Mouse (Mus musculus) heart, adult 2 months (tissue): Measurements from ENCODE around the gene Chn1. TPM values are rescaled to one million over a fixed set of nuclear protein-coding genes. Genes with fewer than 3 reads are reported as not detected.

Experiments
- DNase-seq, 2 experiments: peaks; one replicate each; pipeline ENCODE4 v3.0.0; 2021
- H3K27ac ChIP-seq: fragments of 200-600 bp; 2 replicates; pipeline ENCODE4 v1.8.1; 2022
- H3K27me3 ChIP-seq: fragments of 200-500 bp; 2 replicates; pipeline ENCODE4 v1.6.1; 2012; ENCODE audit warnings: mild to moderate bottlenecking, low read length, inconsistent platforms, mixed read lengths; ENCODE audit not compliant: control insufficient read depth, insufficient read depth
- H3K36me3 ChIP-seq: fragments of 200-500 bp; 2 replicates; pipeline ENCODE4 v1.6.1; 2012; ENCODE audit warnings: low read length, inconsistent platforms; ENCODE audit not compliant: control insufficient read depth, insufficient read depth
- H3K4me1 ChIP-seq: fragments of 200-500 bp; 2 replicates; pipeline ENCODE4 v1.6.1; 2011; ENCODE audit warnings: low read length; ENCODE audit not compliant: control insufficient read depth, insufficient read depth
- H3K4me3 ChIP-seq: fragments of 200-600 bp; 2 replicates; pipeline ENCODE4 v1.8.1; 2022
- H3K79me2 ChIP-seq: fragments of 200-500 bp; replicated peaks from 2 replicates; pipeline ENCODE4 v1.6.1; 2012; ENCODE audit warnings: mild to moderate bottlenecking, inconsistent platforms, low read length, moderate library complexity, mixed read lengths; ENCODE audit not compliant: control insufficient read depth, insufficient read depth
- H3K9ac ChIP-seq: fragments of 200-500 bp; 2 replicates; pipeline ENCODE4 v1.6.1; 2012; ENCODE audit warnings: low read depth, mild to moderate bottlenecking, control low read depth, inconsistent platforms, low read length, mixed read lengths
- CTCF ChIP-seq: fragments of 200-600 bp; IDR thresholded peaks from 2 replicates; pipeline ENCODE4 v1.8.1; 2022; ENCODE audit warnings: antibody characterized with exemption, mild to moderate bottlenecking, moderate library complexity
- EP300 ChIP-seq: fragments of 200-500 bp; IDR thresholded peaks from 2 replicates; pipeline ENCODE4 v1.6.1; 2011; ENCODE audit warnings: low read depth, low read length, control low read depth; ENCODE audit not compliant: insufficient read depth
- POLR2A ChIP-seq: fragments of 200-500 bp; IDR thresholded peaks from 2 replicates; pipeline ENCODE4 v1.6.1; 2011; ENCODE audit warnings: mild to moderate bottlenecking, low read depth, low read length, control low read depth; ENCODE audit not compliant: insufficient read depth
- WGBS: fragments of 180-500 bp; shearing (Covaris S2); methylation state at CpG from one replicate; pipeline ENCODE4 v1.1.7; 2018; 5-methylcytosine and 5-hydroxymethylcytosine counted together
- intact Hi-C: fragments of 180-260 bp; cut with DNase I; formaldehyde crosslinking; loops from one replicate; pipeline ENCODE4 v1.15.1; 2025
- polyA plus RNA-seq: library from polyadenylated mRNA; depleted of rRNA; stranded (reverse); fragments of >200 nt; gene quantifications from 2 replicates; pipeline ENCODE4 v1.2.3, GENCODE M21; 2012
- total RNA-seq, 2 experiments: library from RNA; stranded (reverse); gene quantifications; 2 replicates each; pipeline ENCODE4 v1.2.3; 2021

Chn1 gene
- total and polyA plus RNA-seq, 3 experiments: 33.9 to 35.2 (median 35.2) TPM

GRCm38 (mm10) chr2:73614303-73614702, 160.8 kb downstream of the Chn1 start:
- no peak for DNase-seq
- Histone ChIP-seq H3K27me3 (no peaks in the 10 kb centered on the region), H3K27ac (no peak overlapping the region), H3K36me3 (no peaks in the 10 kb centered on the region), H3K9ac (no peak overlapping the region), H3K4me1 (no peaks in the 10 kb centered on the region), H3K79me2 (no peaks in the 10 kb centered on the region), H3K4me3 (no peak overlapping the region)
- TF ChIP-seq POLR2A: no peak
- no peak for TF ChIP-seq EP300
- TF ChIP-seq CTCF: no peak
- WGBS: 97% methylated on average over 8 of the region's 8 CpGs
- intact Hi-C loops: no loop called here

DNA sequence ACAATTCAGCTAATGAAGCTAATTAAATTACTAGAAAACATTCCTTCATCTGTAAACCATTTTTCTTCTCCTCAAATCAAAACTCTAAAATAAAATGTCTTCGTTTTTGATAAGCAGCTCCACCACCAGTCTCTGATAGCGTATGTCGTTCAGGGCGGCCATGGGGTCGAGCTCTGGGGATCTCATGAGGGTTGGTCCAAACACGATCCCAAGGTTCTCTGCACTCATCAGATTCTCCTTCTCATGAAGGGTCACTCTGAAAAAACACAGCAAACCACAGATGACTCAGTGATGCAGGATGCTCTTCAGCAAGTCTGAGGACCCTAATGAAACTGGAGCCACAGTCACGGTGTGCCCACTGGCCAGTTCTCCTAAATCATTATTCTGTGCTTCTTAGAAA, 162.2 kb downstream of the Chn1 start:
- WGBS: 91% methylated on average over 7 of the region's 7 CpGs
- Histone ChIP-seq H3K79me2 (no peaks in the 10 kb centered on the region), H3K4me1 (no peaks in the 10 kb centered on the region), H3K9ac (no peak overlapping the region), H3K4me3 (no peak overlapping the region), H3K27me3 (no peaks in the 10 kb centered on the region), H3K27ac (no peak overlapping the region), H3K36me3 (no peaks in the 10 kb centered on the region)
- intact Hi-C loops: no loop called here
- TF ChIP-seq POLR2A (no peak), EP300 (no peak), CTCF (no peak)
- no peak for DNase-seq

DNA sequence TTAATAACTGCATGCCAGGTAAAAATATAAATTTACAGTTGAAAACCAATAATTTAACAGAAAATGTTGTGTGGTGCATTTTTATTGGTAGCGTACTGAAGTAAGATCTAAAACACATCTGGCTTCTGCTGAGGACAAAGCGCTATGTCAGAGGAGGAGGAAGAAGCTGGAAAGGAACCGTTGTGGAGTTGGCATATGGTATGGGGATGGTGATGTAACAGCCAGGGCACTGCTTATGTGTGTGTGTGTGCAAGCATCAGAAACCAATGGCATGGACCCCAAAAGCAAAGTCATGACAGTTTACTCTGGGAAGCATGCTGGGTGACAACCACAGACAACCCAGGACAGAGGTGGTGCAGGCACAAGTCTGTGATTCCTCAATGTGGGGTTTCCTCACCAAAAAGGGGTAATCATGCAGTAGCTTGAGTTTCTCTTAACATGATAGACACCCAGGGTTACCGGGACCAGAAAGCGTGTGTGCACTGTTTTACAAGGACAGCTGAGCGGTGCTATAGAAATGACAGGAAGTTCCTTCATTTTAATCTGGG, 162.7 kb downstream of the Chn1 start:
- H3K27me3 ChIP-seq: no peaks in the 10 kb centered on the region
- TF ChIP-seq EP300 (no peak), POLR2A (no peak), CTCF (no peak)
- H3K4me3 ChIP-seq: no peak overlapping the region
- WGBS: 87% methylated on average over 6 of the region's 6 CpGs
- no peak for DNase-seq
- no peaks in the 10 kb centered on the region for H3K4me1 ChIP-seq
- H3K79me2 ChIP-seq: no peaks in the 10 kb centered on the region
- H3K36me3 ChIP-seq: no peaks in the 10 kb centered on the region
- intact Hi-C loops: no loop called here
- H3K9ac ChIP-seq: no peak overlapping the region
- no peak overlapping the region for H3K27ac ChIP-seq

- no peak overlapping the region for H3K4me3 ChIP-seq
- WGBS: 80% methylated on average over 6 of the region's 6 CpGs
- no peaks in the 10 kb centered on the region for H3K27me3 ChIP-seq
- no peak overlapping the region for H3K27ac ChIP-seq
- no peaks in the 10 kb centered on the region for H3K36me3 ChIP-seq
- DNase-seq: no peak
- H3K9ac ChIP-seq: no peak overlapping the region
- H3K79me2 ChIP-seq: no peaks in the 10 kb centered on the region
- TF ChIP-seq CTCF (no peak), EP300 (no peak), POLR2A (no peak)
- intact Hi-C loops: no loop called here
- H3K4me1 ChIP-seq: no peaks in the 10 kb centered on the region
These were observed 163.3 kb downstream of the Chn1 start for GRCm38 (mm10) chr2:73611798-73612197.

- Histone ChIP-seq H3K9ac (no peak overlapping the region), H3K27me3 (no peaks in the 10 kb centered on the region), H3K4me3 (no peak overlapping the region), H3K27ac (no peak overlapping the region), H3K4me1 (no peaks in the 10 kb centered on the region), H3K36me3 (no peaks in the 10 kb centered on the region), H3K79me2 (no peaks in the 10 kb centered on the region)
- 93% methylated on average over 3 of the region's 3 CpGs for WGBS
- no peak for DNase-seq
- intact Hi-C loops: no loop called here
- TF ChIP-seq POLR2A: no peak
- no peak for TF ChIP-seq EP300
- TF ChIP-seq CTCF: no peak
These were observed 165.4 kb downstream of the Chn1 start for GRCm38 (mm10) chr2:73609724-73610210.

- no peak for TF ChIP-seq POLR2A
- no peak for TF ChIP-seq EP300
- no peak for TF ChIP-seq CTCF
- Histone ChIP-seq H3K4me1 (no peaks in the 10 kb centered on the region), H3K36me3 (no peaks in the 10 kb centered on the region), H3K9ac (no peak overlapping the region), H3K27me3 (no peaks in the 10 kb centered on the region), H3K79me2 (no peaks in the 10 kb centered on the region), H3K27ac (no peak overlapping the region), H3K4me3 (no peak overlapping the region)
- intact Hi-C loops: no loop called here
- DNase-seq: no peak
- WGBS: 50% methylated on average over 5 of the region's 5 CpGs
These were observed 166.0 kb downstream of the Chn1 start for GRCm38 (mm10) chr2:73609067-73609723.
